1 mouse cellular context compared by ENCODE assay signal in genomic region chr4:148085907-148086305, GRCm38 (mm10).
TF ChIP-seq lines count a peak whose summit lies in the region.

No protein-coding gene starts in this region.

TF ChIP-seq in ES-E14, 5 proteins besides CTCF, POLR2A, EP300 and RAD21:
- no peak for TF ChIP-seq MAFK (IDR thresholded peaks at IDR 0.05; ENCODE audit: insufficient read depth, low read depth, low read length)
- no peak for TF ChIP-seq CHD2 (IDR thresholded peaks at IDR 0.05; ENCODE audit: low read depth, low read length)
- TF ChIP-seq ZNF384 (IDR thresholded peaks at IDR 0.05; ENCODE audit: low read depth, low read length) = no peak
- TF ChIP-seq ZC3H11A (IDR thresholded peaks at IDR 0.05; ENCODE audit: borderline replicate concordance, low read depth, low read length) = no peak
- TF ChIP-seq HCFC1 (IDR thresholded peaks at IDR 0.05; ENCODE audit: borderline replicate concordance, insufficient read depth, low read length) = no peak
